Comparison of ENCODE assay signal across 1 mouse cellular context in genomic region chr2:103084451-103084850, GRCm38 (mm10).
A peak's percentile ranks its signal among the peaks of the same experiment; 100 is the strongest.
TF ChIP-seq lines count a peak whose summit lies in the region.

No protein-coding gene starts in this region.

TF ChIP-seq in CH12.LX, 34 proteins besides CTCF, POLR2A, EP300 and RAD21 (continued from another document):
- TF ChIP-seq CHD1 (IDR thresholded peaks at IDR 0.05; ENCODE audit: low read depth, low read length), result no peak
- no peak for TF ChIP-seq E2F4 (IDR thresholded peaks at IDR 0.05; ENCODE audit: insufficient replicate concordance, low read depth, low read length)
- TF ChIP-seq IRF4 (IDR thresholded peaks at IDR 0.05; ENCODE audit: low read depth, low read length), result no peak
- TF ChIP-seq USF2 (conservative IDR thresholded peaks at IDR 0.05; ENCODE audit: low read depth, low read length), result no peak
- no peak for TF ChIP-seq ELF1 (IDR thresholded peaks at IDR 0.05; ENCODE audit: low read depth, low read length)
- TF ChIP-seq MXI1 (IDR thresholded peaks at IDR 0.05; ENCODE audit: low read depth, low read length), result no peak
- TF ChIP-seq POLR2AphosphoS2 (IDR thresholded peaks at IDR 0.05; ENCODE audit: low read depth, low read length), result no peak
- TF ChIP-seq NELFE (IDR thresholded peaks at IDR 0.05; ENCODE audit: low read depth, low read length), result no peak
- TF ChIP-seq BHLHE40 (IDR thresholded peaks at IDR 0.05; ENCODE audit: low read depth, low read length), result no peak
- TF ChIP-seq ZMIZ1 (IDR thresholded peaks at IDR 0.05; ENCODE audit: low read depth, low read length), result no peak
- TF ChIP-seq JUND (conservative IDR thresholded peaks at IDR 0.05; ENCODE audit: low read depth, low read length), result 0 out of 2 replicates have a peak, but pooled peaks have one; percentile 34
- TF ChIP-seq MEF2A (IDR thresholded peaks at IDR 0.05; ENCODE audit: borderline replicate concordance, low read depth, low read length), result peak; percentile 36; the same call in 1 of the 2 replicates
- peak; percentile 72 for TF ChIP-seq TBP (conservative IDR thresholded peaks at IDR 0.05; ENCODE audit: low read depth, low read length)
- TF ChIP-seq ZC3H11A (IDR thresholded peaks at IDR 0.05; ENCODE audit: low read depth, low read length), result no peak
- no peak for TF ChIP-seq MYC (IDR thresholded peaks at IDR 0.05; ENCODE audit: low read depth, low read length)
- no peak for TF ChIP-seq ETS1 (conservative IDR thresholded peaks at IDR 0.05; ENCODE audit: low read depth, low read length)
- TF ChIP-seq ZKSCAN1 (IDR thresholded peaks at IDR 0.05; ENCODE audit: borderline replicate concordance, low read depth, low read length), result no peak
- TF ChIP-seq PAX5 (IDR thresholded peaks at IDR 0.05; ENCODE audit: low read length), result no peak
- peak; percentile 42; the same call in 1 of the 2 replicates for TF ChIP-seq SMC3 (IDR thresholded peaks at IDR 0.05; ENCODE audit: low read depth, low read length)
- TF ChIP-seq KAT2A (IDR thresholded peaks at IDR 0.05; ENCODE audit: insufficient replicate concordance, low read length), result no peak
